Mouse (Mus musculus): ENCODE data around the gene Btrc. TPM values are rescaled to one million over a fixed set of nuclear protein-coding genes. Genes with fewer than 3 reads are reported as not detected.

The Btrc gene
- total RNA-seq, 2 experiments from 2014 or later, result 23.8 to 28.3 TPM

DNA sequence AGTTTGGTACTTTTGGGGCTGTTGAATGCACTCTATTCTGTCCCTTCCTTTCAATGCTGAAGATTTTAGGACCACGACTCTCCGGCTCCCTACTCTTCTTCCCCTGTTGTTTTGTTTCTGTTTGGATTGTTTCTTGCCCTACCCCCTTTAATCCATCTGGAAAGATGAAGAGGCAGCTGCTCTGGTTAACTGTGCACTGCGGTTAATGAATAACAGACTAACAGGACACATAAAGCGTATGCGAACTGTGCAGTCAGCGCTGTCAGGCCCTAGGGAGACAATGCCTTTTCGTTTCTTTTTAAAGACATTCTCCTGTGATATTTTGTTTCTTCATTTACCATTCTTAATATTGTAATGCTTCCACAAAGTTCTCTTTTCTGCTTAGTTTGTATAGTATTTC is 58.7 kb downstream of the Btrc start:
- no peak for DNase-seq (ENCODE audit: low spot score)

DNA sequence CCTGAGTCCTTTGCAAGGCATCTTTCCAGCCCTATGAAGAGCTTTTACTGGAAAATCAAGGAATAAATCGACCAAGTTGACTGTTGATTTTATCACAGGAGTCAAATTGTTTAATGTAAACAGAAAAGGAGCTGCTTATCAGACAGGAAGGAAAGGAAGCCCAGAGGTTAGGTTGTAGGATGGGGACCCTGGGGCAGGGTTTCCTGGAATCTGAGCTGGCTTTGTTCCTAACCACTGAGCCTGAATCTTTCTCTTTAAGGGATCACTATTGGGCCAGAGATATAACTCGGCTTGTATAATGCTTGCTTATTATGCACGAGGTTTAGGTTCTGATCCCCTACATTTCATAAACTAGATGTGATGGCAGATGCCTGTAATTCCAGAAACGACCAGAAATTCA is 64.6 kb downstream of the Btrc start:
- DNase-seq (ENCODE audit: low spot score), result no peak

DNA sequence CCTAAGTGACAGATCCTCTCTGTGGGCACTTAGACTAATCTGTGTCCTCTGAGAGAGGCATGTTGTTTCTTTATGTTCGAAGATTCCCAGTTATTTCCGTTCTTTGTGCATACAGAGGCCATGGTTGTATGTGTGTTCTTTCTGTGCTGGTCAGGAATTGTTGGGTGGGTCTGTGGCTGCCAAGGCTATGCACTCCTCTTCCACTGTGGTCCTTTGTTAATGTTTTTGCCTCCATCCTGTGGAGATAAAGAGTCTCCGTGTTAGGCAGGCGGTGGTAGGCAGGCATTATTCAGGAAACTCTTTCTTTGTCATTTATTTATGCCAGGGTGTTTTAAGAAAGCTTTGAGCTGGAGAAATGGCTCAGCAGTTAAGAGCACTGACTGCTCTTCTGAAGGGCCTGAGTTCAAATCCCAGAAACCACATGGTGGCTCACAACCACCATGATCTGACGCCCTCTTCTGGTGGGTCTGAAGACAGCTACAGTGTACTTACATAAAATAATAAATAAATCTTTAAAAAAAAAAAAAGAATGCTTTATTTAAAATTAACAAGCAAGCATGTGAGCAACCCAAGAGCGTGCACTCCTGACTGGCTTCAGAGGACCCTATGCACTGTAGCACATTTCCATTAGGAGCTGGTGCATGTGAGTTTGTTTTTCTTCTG is 67.6 kb downstream of the Btrc start:
- no peak for DNase-seq (ENCODE audit: low spot score)

DNA sequence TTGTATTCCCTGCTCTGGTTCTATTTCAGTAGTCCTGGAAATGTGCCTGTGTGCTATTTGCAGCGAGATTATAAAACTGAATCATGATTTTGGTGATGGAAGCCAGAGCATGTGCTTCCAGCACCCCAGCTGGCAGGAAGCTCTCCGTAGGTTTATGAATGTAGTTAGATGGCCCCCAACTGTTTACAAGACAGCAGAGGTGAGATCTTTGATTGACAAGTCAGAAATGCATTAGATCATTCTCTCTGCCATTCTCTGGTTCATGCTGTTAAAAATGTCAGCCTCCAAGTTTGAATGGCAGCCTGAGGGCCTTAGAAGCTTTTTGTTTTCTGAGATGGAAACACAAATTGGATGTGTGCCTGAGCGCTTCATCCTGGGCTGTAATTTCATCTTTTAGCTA is 68.8 kb downstream of the Btrc start:
- DNase-seq (ENCODE audit: low spot score), result peak; percentile 34

- peak; percentile 87 for DNase-seq (ENCODE audit: low spot score)
These were observed 72.5 kb downstream of the Btrc start for GRCm38 (mm10) chr19:45436019-45436418.

DNA sequence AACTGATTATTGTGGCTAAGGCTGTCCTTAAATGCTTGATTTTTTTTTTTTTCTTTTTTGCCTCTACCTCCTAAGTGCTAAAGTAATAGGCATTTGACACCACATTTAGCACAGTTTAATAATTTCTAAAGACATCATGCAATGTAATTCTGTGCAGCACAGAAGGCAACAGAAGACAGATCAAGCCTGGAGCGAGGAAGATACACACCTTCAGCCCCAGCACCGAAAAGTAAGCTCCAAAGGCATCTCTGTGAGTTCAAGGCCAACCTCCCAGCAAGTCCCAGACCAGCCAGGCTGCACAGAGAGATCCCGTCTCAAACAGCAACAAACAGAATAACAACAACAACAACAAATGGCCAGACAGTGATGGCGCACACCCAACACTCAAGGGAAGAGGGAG is 73.6 kb downstream of the Btrc start:
- no peak for DNase-seq (ENCODE audit: low spot score)

DNA sequence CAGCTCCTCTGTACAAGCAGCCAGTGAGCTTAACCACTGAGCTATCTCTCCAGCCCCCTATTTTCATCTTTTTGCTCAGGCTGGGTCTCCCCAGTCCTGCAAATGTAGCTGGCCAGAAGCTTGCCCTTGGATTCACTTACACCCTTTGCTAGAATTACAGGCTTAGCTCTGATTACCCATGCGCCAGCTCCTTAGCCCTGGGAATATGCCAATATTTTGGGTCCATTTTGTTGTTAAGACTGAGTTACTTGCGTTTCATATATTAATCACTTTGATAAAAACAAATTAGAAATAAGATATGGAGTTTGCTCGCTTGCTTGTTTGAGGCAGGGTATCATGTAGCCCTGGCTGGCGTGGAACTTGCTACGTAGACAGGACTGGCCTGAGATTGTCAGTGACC is 74.7 kb downstream of the Btrc start:
- DNase-seq (ENCODE audit: low spot score), result peak; percentile 36

GRCm38 (mm10) chr19:45438928-45439846 is 75.7 kb downstream of the Btrc start:
- DNase-seq (ENCODE audit: low spot score), result no peak

- peak; percentile 28 for DNase-seq (ENCODE audit: low spot score)
These were observed 77.1 kb downstream of the Btrc start for GRCm38 (mm10) chr19:45440554-45441175.

GRCm38 (mm10) chr19:45441717-45442116 is 78.2 kb downstream of the Btrc start:
- no peak for DNase-seq (ENCODE audit: low spot score)

GRCm38 (mm10) chr19:45445253-45445933 is 81.9 kb downstream of the Btrc start:
- DNase-seq (ENCODE audit: low spot score), result no peak

DNA sequence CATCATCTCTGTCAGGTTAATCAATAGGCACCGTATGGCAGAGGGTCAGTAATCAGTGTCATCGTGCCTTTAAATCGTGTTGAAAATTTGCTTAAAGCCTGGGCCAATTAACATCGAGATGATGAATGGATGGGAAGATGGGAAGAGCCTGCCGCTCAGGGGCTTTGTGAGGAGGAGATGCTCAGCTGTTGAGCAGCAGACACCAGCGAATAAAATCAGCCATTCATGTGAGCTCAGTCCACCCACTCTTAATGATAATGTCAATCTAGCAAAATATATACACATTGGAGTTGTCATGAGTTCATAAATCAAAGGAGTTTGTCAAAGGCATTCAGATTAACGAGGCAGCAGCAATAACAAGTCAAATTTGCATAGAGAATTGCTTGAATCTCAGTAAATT is 83.1 kb downstream of the Btrc start:
- DNase-seq (ENCODE audit: low spot score), result no peak

GRCm38 (mm10) chr19:45447222-45447621 is 83.7 kb downstream of the Btrc start:
- no peak for DNase-seq (ENCODE audit: low spot score)

DNA sequence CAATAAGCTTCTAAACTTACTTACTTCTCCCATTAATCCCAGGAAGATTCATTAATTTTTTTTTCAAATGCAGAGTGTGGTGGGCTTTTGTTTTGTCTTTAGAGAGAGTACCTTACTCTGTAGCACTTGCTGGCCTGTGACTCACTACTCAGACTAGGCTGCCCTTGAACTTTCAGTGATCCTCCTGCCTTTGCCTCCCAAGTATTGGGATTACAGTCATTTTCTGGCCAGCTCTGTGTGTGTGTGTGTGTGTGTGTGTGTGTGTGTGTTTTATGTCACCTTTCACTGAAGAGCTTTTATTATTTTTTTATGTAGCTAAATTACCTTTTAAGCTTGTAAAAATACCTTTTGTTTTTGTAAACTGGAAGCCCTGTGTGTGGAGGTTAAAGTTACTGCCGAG is 84.4 kb downstream of the Btrc start:
- DNase-seq (ENCODE audit: low spot score), result no peak

DNA sequence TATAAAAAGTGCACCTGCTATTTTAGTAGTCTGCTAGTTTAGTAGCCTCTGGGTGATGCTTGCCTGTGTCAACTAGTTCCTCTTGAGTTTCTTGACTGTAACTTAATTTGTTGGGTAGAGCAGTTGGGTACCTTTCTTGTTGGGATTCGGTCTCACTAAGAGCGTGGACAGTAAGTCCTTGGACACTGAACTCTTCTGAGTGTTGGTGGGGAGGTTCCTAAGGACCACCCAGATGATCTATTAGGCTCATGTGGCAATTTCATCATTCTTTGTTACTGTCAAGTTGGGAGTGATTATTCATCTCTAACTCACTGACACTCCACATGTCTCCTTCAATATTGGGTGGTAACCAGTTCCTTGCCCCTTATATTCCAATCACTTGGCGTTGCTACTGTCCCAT is 90.9 kb downstream of the Btrc start:
- no peak for DNase-seq (ENCODE audit: low spot score)

- no peak for DNase-seq (ENCODE audit: low spot score)
These were observed 93.4 kb downstream of the Btrc start for GRCm38 (mm10) chr19:45456896-45457295.

DNA sequence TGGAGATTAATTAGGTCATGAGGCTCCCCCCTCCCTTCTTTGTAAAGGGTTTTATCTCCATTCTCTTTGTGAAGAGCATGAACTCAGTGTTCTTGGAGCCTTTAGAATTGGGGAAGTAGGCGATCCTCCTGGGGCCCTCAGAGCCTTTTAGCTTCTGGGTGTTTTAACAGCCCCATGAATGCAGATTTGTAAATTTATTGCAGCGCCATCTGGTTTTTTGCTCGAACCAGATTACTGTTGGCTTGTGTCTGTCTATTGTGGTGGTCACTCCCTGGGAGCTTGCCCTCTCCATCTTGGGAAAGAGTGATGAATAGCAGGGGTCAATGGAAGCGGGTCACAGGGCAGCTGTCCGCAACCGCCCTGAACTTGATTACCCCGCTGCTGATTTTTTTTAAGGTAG is 95.2 kb downstream of the Btrc start:
- DNase-seq (ENCODE audit: low spot score), result peak; percentile 30

DNA sequence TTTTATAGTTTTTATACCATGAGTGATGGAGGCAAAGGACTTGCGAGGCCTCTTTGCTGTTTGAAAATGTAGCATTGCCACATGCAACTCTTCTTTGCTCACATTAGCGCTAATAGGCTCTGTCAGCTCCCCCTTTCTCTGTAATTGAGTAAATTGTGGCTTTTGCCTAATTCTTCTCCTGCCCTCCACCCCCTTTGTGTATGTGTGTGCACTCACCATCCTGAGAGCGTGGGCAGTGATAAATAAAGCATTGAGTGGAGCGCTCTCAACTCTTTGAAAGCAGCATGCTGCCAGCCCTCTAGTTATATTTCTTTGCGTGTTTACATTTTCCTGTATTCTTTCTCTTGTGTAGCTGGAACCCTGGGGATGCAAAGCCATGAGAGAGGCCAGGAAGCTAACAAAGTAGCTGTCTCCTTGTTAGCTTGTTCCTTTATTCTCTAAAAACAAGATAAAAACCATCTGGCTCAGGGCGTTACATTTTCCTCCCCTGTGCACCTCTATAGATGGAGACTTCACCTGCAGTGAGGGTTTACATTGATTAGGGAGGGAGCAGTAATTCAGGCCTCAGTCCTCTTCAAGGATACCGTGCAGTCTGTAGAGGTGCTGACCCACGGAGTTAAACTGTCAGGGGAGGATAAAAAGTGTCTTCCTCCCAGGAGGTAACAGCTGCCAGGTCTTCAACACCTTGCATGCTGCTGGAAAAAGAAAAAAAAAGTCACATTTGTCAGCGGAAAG is 96.6 kb downstream of the Btrc start:
- no peak for DNase-seq (ENCODE audit: low spot score)

DNA sequence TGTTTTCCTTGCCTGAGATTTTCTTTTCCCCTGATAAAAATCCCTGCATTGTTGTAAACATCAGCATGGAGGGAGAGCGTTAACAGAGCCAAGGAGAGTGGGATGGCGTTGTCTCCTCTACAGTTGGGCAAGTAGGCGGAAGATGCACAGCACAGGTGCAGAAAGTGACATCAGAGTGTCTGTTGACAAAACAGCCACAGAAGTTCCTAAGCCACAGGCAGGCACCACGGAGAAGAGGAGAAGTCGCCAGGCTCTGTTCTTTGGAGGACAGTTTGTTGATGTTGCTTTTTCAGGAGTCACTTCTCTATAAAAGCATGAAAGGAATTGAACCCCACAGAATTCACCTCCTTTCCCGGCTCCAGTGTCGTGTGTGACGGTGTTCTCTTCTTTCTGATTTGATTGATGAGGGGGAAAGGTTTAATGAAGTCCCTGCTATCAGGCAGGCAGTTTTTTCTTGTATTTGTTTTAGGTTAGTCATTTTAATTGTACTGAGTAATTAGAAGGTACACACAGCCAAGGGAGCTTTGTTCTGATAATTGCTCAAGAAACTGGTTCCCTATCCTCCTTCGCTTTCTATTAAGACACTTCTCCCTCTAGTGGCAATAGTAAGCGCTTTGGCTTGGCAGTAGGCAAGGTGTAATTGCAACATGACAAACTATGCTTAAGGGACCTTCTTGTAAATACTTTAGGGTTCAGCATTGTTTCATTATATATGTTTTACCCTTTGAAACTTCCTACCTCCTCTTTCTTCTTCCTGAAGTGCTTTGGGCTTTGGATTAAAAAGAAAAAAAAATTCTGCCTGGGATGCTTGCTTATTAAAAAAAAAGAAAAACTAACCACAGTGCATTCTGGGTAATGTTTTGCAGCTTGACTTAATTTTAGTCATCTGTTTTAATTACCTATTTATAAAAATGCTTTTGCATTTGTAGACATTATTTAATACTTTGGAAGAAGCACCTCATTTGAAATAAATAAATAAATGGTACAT is 97.5 kb downstream of the Btrc start:
- DNase-seq (ENCODE audit: low spot score), result no peak

DNA sequence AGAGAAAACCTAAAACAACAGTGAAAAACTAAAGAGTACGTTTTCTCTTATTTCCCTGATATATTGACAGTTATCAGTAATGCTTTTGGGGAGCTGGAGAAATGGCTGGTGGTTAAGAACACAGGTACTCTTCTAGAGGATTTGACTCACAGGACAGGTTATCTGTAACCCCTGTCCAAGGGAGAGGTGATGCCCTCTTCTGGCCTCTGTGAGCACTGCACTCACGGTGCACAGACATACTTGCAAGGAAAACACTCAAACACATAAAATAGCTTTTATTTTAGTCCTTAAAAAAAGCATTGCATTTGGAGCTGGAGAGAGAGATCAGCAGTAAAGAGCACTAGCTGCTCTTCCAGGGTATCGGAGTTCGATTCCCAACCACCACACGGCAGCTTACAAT is 106.2 kb downstream of the Btrc start:
- no peak for DNase-seq (ENCODE audit: low spot score)

Data from gastrocnemius, adult 18-20 months (tissue).